Mouse (Mus musculus) embryo, embryonic 10 days (tissue): ENCODE measurements at regions not wholly inside any gene's neighbourhood (a gene's known extent, or its start where the extent isn't known, plus 50 kb on each side); places are given as distances from the start of the nearest gene placed in this dataset.
"Not testable (repeated sequence)": the region's sequence is repeated elsewhere in the genome, so short reads cannot be mapped to it uniquely, and the experiment has no call there.

Experiments
- DNase-seq: peaks from one replicate; pipeline ENCODE4 v3.0.0-alpha.2; 2015; ENCODE audit warnings: low spot score

DNA sequence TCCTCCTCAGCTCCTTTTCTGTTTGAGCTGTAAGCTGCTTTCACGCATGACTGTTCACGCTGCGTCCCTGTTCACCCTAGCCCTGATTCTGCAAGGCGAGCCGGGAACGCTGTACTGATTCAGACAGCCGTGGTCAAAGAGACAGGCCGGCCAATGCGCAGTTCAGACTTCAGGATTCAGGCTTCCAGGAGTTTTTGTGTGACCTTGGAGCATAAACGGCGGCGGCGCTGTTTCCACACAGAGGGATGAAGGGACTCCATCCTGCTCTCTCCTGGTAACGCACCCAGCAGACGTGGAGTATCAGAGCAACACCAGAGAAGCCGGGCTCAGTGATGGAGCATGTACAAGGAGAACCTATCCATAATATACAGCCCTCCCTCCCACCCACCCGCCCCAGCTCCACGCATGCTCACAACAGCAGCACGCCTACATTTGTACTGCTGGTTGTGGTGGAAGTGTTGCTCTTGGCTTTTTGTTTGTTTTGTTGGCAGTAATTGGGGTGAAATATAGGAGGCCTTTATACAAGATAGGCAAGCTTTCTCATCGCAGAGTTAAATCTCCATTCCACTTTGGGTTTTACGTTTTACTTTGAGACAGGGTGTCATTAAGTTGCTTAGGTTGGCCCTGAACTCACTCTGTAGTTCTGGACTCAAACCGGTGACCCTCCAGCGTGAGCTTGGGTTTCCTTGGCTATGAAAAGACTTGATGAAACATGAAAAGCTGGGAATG, 98.6 kb upstream of the Cpsf6 start:
- DNase-seq = peak; percentile 65

DNA sequence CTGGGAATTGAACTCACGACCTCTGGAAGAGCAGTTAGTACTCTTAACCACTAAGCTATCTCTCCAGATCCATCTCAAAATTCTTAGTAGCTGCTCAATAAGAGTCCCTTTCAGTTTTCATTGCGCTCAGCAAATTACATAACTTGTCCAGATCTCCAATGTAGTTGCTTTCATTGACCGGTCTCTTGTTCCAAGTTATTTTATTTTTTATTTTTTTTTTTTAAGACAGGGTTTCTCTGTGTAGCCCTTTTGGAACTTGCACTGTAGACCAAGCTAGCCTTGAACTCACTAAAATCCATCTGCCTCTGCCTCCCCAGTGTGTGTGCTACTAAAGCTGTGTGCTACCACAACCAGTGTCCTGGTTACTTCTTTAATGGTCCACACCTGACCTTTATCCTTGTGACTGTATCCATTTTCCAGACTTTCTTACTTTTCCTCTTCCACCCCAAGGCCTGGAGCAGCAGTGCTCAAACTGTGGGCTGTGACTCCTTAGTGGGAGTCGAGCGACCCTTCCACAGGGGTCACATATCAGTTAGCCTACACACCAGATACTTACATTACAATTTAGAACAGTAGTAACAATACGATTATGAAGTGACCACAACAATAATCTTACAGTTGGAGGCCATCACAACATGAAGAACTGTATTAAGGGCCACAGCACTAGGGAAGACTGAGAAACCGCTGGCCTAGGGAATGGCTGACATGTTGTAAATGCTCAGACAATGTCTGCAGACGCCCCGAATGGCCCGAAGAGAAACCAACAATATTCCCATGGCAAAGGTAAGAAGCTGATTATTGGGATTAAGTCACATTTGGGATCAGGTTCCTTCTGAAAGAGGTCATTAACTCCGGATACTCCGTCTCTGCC, 97.8 kb upstream of the Cpsf6 start:
- DNase-seq = no peak

GRCm38 (mm10) chr10:117475086-117475945, 95.5 kb upstream of the Cpsf6 start:
- no peak for DNase-seq

DNA sequence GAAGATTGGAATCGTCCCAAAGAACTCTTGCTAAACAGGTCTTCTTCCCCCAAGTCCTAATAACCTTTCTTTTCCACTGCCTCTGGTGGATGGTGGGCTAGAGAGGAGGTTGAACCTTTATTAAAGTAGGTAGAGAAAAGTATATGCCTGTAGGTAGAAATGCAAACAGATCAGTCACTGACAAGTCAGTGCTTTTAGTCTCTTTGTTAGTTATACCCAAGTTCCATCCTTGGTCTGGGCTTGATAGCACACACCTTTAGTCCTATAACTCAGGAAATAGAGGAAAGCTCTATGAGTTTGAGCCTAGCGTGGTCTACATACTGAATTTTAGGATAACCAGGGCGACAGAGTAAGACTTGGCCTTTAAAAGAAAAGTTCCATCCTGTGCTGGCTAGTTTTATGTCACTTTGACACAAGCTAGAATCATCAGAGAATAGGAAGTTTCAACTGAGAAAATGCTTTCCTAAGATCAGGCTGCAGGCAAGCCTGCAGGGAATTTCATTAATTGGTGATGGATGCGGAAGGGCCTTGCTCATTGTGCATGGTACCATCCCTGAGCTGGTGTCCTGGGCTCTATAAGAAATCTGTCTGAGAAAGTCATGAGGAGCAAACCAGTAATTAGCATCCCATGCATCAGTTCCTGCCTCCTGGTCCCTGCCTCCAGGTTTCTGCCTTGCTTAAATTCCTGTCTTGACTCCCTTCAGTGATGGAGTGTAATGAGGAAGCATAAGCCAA, 94.7 kb upstream of the Cpsf6 start:
- DNase-seq = no peak

- DNase-seq = no peak
Observed at GRCm38 (mm10) chr10:117473471-117473870, 93.7 kb upstream of the Cpsf6 start.

DNA sequence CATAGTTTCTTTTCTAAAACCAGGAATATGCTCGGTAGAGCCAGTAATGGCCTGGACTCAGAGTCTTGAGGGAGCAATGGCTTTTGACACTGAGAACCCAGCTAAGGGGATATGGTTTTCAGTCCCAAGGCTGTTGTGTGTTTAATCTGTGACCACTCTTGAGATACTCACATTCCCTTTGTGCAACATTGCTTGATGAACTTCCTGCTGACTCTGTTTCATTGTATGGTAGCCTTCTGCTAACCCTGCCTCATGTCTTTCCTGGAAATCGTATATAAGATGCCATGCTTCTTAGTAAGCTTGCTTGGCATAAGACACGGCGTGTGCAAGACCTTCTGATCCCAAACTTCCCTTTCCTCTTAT, 92.7 kb upstream of the Cpsf6 start:
- no peak for DNase-seq

DNA sequence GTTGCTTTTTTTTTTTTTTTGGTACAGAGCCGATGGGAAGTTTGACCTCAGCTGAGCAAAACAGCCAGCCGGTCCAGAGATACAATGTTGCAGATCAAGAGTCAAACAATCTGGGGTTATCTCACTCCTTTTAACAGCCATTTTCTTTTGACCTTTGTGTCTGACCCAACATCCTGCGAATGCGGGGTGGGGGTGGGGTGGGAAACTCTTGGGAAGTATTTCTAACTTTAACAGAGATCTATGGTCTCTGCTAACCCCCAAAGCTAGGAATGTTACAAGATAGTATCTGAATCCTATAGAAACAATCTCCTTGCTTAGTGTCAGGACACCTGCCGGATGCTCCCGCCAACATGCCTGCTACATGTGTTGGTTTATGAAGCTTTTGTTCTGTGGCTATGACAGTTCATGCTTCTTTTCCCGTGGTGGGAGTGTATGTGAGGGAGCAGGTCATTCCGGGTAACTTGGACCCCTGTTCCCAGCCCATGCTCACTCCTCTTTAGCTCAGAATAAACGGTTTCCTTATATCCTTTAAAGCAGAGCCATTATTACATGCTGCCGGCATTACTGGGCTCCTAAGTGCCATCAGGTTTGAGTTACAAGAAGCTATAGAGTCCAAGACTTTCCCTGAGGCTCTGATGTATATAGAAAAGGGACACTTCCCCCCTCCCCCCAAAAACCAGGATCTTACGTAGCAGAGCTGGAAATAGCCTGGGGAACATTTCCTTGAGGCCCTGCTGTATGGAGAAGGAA, 92.2 kb upstream of the Cpsf6 start:
- DNase-seq = no peak

DNA sequence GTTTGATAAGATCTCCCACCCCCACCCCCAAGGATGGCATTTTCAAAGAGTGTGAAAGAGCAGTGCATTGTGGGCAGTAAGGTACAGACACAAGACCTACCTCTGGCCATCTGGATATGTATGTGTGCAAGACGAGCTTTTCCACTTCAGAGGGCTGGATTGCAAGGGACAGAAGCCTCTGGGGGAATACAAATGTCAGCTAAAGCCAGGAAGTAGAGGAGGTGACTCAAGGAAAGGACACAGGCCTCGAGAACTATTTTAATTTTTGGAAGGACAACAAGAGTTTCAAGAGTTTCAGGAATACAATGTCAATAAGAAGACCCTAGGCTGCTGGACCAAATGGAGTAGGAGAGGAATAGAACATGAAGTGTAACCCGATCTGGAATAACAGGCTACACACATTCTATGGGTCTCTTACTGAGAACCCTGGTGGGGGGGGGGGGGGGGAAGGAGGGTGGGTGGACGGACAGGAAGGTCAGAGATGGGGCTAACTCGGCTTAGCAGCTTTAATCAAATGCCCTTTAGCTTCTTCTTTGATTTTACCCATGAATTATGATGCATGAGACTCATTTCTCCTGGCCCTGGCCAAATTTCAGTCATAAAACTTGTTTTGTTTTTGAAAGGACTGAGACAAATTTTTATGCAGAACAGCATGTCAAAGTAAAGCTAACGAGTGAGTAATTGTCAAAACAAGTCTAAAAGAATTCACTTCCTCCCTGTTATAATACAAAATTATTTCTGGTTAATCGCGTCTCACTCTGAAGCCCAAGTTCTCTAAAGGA, 91.4 kb upstream of the Cpsf6 start:
- no peak for DNase-seq

GRCm38 (mm10) chr10:117470481-117470880, 90.7 kb upstream of the Cpsf6 start:
- no peak for DNase-seq

- no peak for DNase-seq
Observed at GRCm38 (mm10) chr10:117469573-117470090, 89.8 kb upstream of the Cpsf6 start.

GRCm38 (mm10) chr10:117468931-117469572, 89.2 kb upstream of the Cpsf6 start:
- DNase-seq = no peak

GRCm38 (mm10) chr10:117468381-117468780, 88.6 kb upstream of the Cpsf6 start:
- no peak for DNase-seq

DNA sequence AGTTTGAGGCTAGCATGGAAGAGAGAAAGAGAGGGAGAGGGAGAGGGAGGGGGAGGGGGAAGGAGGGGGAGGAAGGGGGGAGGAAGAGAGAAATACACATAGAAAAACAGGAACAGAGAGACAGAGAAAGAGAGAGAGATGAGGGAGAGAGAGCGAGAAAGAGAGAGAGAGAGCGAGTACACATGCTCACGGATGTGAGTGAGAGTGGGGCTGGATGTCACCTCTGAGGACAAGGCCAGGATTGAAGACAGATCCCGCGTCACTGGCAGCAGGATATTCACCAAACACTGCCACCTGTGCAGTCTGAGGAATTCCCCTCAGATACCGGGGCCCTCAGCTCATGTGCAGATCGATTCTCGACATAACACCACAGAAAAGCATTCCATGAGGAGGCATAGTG, 87.3 kb upstream of the Cpsf6 start:
- no peak for DNase-seq

GRCm38 (mm10) chr10:117466391-117466790, 86.6 kb upstream of the Cpsf6 start:
- no peak for DNase-seq

GRCm38 (mm10) chr10:117465671-117466250, 85.9 kb upstream of the Cpsf6 start:
- no peak for DNase-seq

- no peak for DNase-seq
Observed at GRCm38 (mm10) chr10:117465058-117465660, 85.3 kb upstream of the Cpsf6 start.

- DNase-seq = not testable (repeated sequence)
Observed at GRCm38 (mm10) chr10:117464331-117464730, 84.5 kb upstream of the Cpsf6 start.

DNA sequence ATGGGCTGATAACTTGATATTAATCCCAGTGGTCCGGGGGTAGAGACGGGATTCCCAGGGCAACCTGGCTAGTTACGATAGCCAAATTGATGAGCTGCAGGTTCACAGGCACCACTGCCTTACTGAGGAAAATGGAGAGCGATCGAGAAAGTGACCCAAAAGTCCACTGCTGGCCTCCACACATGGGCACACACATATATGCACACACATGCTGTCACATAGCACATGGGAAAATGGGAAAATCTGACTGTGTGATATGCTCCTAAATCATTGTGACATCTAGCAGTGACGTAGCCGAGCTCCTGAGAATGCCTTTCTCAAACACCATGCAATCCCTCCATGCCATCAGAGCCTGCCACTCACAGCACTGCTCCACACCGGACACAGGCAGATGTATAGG, 83.8 kb upstream of the Cpsf6 start:
- no peak for DNase-seq

DNA sequence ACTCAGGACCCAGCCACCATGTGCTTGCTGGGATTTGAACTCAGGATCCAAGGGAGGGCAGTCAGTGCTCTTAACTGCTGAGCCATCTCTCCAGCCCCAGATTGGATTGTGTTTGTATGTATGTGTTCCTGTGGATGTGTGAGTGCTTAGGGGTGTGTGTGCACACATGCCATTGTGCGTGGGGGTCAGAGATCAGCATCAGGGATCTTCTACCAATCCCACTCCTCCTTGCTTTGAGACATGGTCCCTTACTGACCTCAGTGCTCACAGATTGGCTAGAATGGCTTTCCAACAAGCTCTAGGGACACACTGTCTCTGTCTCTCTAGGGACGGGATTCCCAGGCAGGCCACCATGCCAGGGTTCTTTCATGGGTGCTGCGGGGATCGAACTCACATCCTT, 83.1 kb upstream of the Cpsf6 start:
- no peak for DNase-seq
